Mouse (Mus musculus): ENCODE measurements around the gene Bicd2. TPM values are rescaled to one million over a fixed set of nuclear protein-coding genes. Genes with fewer than 3 reads are reported as not detected.

The Bicd2 gene
- polyA plus RNA-seq, 1 experiment from 2014 or later, result 8.9 TPM

- no peaks in the 10 kb centered on the region for H3K27me3 ChIP-seq (replicated peaks; ENCODE audit: control insufficient read depth, insufficient read depth, low read length)
- H3K4me2 ChIP-seq (replicated peaks; ENCODE audit: low read depth), result peak overlapping the region; percentile 91
- TF ChIP-seq CTCF (IDR thresholded peaks at IDR 0.05; ENCODE audit: low read depth), result no peak
- H3K27ac ChIP-seq (ENCODE audit: low read depth, low read length), result peak overlapping the region; percentile 81
- H3K9me3 ChIP-seq (ENCODE audit: control insufficient read depth), result no peaks in the 10 kb centered on the region
- 2% methylated on average over 15 of the region's 15 CpGs for WGBS
- peaks cover 8% of the 10 kb centered on the region; the same call in 1 of the 2 replicates for H3K4me1 ChIP-seq (replicated peaks; ENCODE audit: control insufficient read depth, insufficient read depth, low read length)
- peak overlapping the region; percentile 62 for H3K9ac ChIP-seq (ENCODE audit: low read depth, low read length)
- H3K4me3 ChIP-seq (ENCODE audit: low read depth, low read length), result peak overlapping the region; percentile 70
- ATAC-seq, result peak; percentile 32
- H3K36me3 ChIP-seq (ENCODE audit: control insufficient read depth, insufficient read depth), result no peaks in the 10 kb centered on the region
Measured at GRCm38 (mm10) chr13:49421606-49421917, 80.2 kb downstream of the Bicd2 start.

DNA sequence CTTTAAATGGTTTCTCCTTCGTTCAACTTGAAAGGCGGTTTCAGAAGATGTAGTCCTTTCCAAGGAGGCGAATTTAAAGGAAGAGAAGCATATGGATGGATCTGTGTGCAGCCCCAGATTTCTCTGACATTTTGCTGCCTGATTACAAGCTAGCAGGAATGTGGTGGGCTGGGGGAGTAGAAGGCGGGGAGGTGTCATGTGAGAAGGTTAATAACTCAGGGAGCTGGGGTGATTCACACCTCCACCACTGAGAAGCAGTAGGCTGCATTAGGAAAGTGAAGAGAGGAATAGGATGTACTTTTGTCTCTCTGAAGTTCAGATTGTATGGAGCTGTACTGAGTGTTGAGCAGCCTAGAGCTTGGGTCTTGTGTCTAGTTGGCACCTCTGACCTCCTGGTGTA lies 80.6 kb downstream of the Bicd2 start:
- H3K9me3 ChIP-seq (ENCODE audit: control insufficient read depth), result no peaks in the 10 kb centered on the region
- H3K27ac ChIP-seq (ENCODE audit: low read depth, low read length), result peak overlapping the region; percentile 81; the same call in 1 of the 2 replicates
- no peak for ATAC-seq
- H3K9ac ChIP-seq (ENCODE audit: low read depth, low read length), result peak overlapping the region; percentile 62
- WGBS, result 18% methylated on average over 4 of the region's 4 CpGs
- peak overlapping the region; percentile 70 for H3K4me3 ChIP-seq (ENCODE audit: low read depth, low read length)
- no peak for TF ChIP-seq CTCF (IDR thresholded peaks at IDR 0.05; ENCODE audit: low read depth)
- no peaks in the 10 kb centered on the region for H3K27me3 ChIP-seq (replicated peaks; ENCODE audit: control insufficient read depth, insufficient read depth, low read length)
- H3K4me2 ChIP-seq (replicated peaks; ENCODE audit: low read depth), result peak overlapping the region; percentile 91
- no peaks in the 10 kb centered on the region for H3K36me3 ChIP-seq (ENCODE audit: control insufficient read depth, insufficient read depth)
- peaks cover 8% of the 10 kb centered on the region; the same call in 1 of the 2 replicates for H3K4me1 ChIP-seq (replicated peaks; ENCODE audit: control insufficient read depth, insufficient read depth, low read length)

- no peak overlapping the region for H3K4me2 ChIP-seq (replicated peaks; ENCODE audit: low read depth)
- ATAC-seq, result no peak
- TF ChIP-seq CTCF (IDR thresholded peaks at IDR 0.05; ENCODE audit: low read depth), result no peak
- no peaks in the 10 kb centered on the region for H3K27me3 ChIP-seq (replicated peaks; ENCODE audit: control insufficient read depth, insufficient read depth, low read length)
- no peak overlapping the region for H3K4me3 ChIP-seq (ENCODE audit: low read depth, low read length)
- no peaks in the 10 kb centered on the region for H3K9me3 ChIP-seq (ENCODE audit: control insufficient read depth)
- H3K4me1 ChIP-seq (replicated peaks; ENCODE audit: control insufficient read depth, insufficient read depth, low read length), result peaks cover 15% of the 10 kb centered on the region
- H3K27ac ChIP-seq (ENCODE audit: low read depth, low read length), result no peak overlapping the region
- no peaks in the 10 kb centered on the region for H3K36me3 ChIP-seq (ENCODE audit: control insufficient read depth, insufficient read depth)
- H3K9ac ChIP-seq (ENCODE audit: low read depth, low read length), result no peak overlapping the region
- WGBS, result 79% methylated on average over 3 of the region's 3 CpGs
Measured at GRCm38 (mm10) chr13:49426736-49427135, 85.4 kb downstream of the Bicd2 start.

DNA sequence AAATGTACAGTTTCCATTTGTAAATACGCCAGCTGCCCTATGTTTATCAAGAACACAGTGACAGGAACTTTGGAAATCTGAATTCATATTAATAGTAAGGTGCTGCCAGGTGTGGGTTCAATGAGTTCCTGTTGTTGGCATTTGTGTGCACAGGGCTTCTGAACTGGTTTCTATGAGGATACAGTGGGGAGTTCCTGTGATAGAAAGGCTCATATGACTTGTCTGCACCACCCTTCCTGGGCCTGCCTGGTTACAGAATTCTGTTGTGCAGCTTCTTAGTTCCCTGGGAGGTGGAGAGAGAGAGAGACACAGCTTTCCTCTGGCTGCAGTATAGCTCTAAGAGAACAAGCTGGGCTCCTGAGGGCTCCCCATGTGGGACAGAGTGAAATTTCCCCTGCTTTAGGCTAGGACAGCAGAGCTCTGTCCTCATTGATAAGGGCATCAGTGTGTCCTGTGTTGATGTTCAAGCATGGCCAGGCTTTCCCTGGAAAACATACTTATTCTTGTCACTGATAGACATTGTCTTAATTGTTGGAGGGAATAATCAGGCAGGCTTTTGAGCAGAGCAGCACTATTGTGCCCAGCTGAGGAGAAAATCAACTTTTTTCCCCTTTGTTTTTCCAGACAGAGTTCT lies 86.8 kb downstream of the Bicd2 start:
- H3K9ac ChIP-seq (ENCODE audit: low read depth, low read length), result no peak overlapping the region
- H3K4me2 ChIP-seq (replicated peaks; ENCODE audit: low read depth), result no peak overlapping the region
- no peaks in the 10 kb centered on the region for H3K9me3 ChIP-seq (ENCODE audit: control insufficient read depth)
- no peak overlapping the region for H3K4me3 ChIP-seq (ENCODE audit: low read depth, low read length)
- 88% methylated on average over 1 of the region's 1 CpGs for WGBS
- no peak for TF ChIP-seq CTCF (IDR thresholded peaks at IDR 0.05; ENCODE audit: low read depth)
- H3K27ac ChIP-seq (ENCODE audit: low read depth, low read length), result no peak overlapping the region
- ATAC-seq, result no peak
- H3K36me3 ChIP-seq (ENCODE audit: control insufficient read depth, insufficient read depth), result peaks cover 9% of the 10 kb centered on the region
- no peaks in the 10 kb centered on the region for H3K27me3 ChIP-seq (replicated peaks; ENCODE audit: control insufficient read depth, insufficient read depth, low read length)
- H3K4me1 ChIP-seq (replicated peaks; ENCODE audit: control insufficient read depth, insufficient read depth, low read length), result peaks cover 7% of the 10 kb centered on the region; the same call in 1 of the 2 replicates

GRCm38 (mm10) chr13:49430529-49430928 lies 89.1 kb downstream of the Bicd2 start:
- no peak for ATAC-seq
- Histone ChIP-seq H3K4me2 (replicated peaks; ENCODE audit: low read depth) (no peak overlapping the region), H3K9ac (ENCODE audit: low read depth, low read length) (no peak overlapping the region), H3K36me3 (ENCODE audit: control insufficient read depth, insufficient read depth) (peaks cover 24% of the 10 kb centered on the region), H3K27me3 (replicated peaks; ENCODE audit: control insufficient read depth, insufficient read depth, low read length) (no peaks in the 10 kb centered on the region), H3K9me3 (ENCODE audit: control insufficient read depth) (no peaks in the 10 kb centered on the region), H3K4me1 (replicated peaks; ENCODE audit: control insufficient read depth, insufficient read depth, low read length) (peaks cover 7% of the 10 kb centered on the region; the same call in 1 of the 2 replicates), H3K4me3 (ENCODE audit: low read depth, low read length) (no peak overlapping the region), H3K27ac (ENCODE audit: low read depth, low read length) (no peak overlapping the region)
- no peak for TF ChIP-seq CTCF (IDR thresholded peaks at IDR 0.05; ENCODE audit: low read depth)
- WGBS, result 46% methylated on average over 4 of the region's 4 CpGs

- H3K4me1 ChIP-seq (replicated peaks; ENCODE audit: control insufficient read depth, insufficient read depth, low read length), result peaks cover 7% of the 10 kb centered on the region; the same call in 1 of the 2 replicates
- H3K9me3 ChIP-seq (ENCODE audit: control insufficient read depth), result no peaks in the 10 kb centered on the region
- no peak overlapping the region for H3K27ac ChIP-seq (ENCODE audit: low read depth, low read length)
- no peaks in the 10 kb centered on the region for H3K27me3 ChIP-seq (replicated peaks; ENCODE audit: control insufficient read depth, insufficient read depth, low read length)
- 85% methylated on average over 2 of the region's 2 CpGs for WGBS
- no peak overlapping the region for H3K9ac ChIP-seq (ENCODE audit: low read depth, low read length)
- H3K4me2 ChIP-seq (replicated peaks; ENCODE audit: low read depth), result no peak overlapping the region
- H3K36me3 ChIP-seq (ENCODE audit: control insufficient read depth, insufficient read depth), result peaks cover 42% of the 10 kb centered on the region
- no peak overlapping the region for H3K4me3 ChIP-seq (ENCODE audit: low read depth, low read length)
- TF ChIP-seq CTCF (IDR thresholded peaks at IDR 0.05; ENCODE audit: low read depth), result no peak
- no peak for ATAC-seq
Measured at GRCm38 (mm10) chr13:49433268-49434029, 92.1 kb downstream of the Bicd2 start.

Data from intestine, postnatal 0 days (tissue).